10 mouse cellular contexts compared by ENCODE assay signal in genomic region chr5:13992734-13993396, GRCm38 (mm10). TPM values are rescaled to one million over a fixed set of nuclear protein-coding genes. Genes with fewer than 3 reads are reported as not detected.
DNase-seq lines count a peak whose midpoint lies in the region; ATAC-seq and TF ChIP-seq lines count a peak whose summit lies in the region.
"Had no signal": no experiment of that assay in that cellular context is flagged by ENCODE, and none has a peak within 500 bp of the region (broad histone marks: within the 10 kb centered on the region; RNA-seq: fewer than 3 reads in every experiment).

No protein-coding gene starts in this region.

- peak; percentile 6; the same call in 1 of the 2 replicates for TF ChIP-seq CTCF in lung, postnatal 0 days (IDR thresholded peaks at IDR 0.05)

- no peak for DNase-seq in limb, embryonic 10.5 days (ENCODE audit: low spot score)
- peak; percentile 11 for DNase-seq in embryo, embryonic 9.5 days (ENCODE audit: extremely low spot score)
- peak; percentile 81 for DNase-seq in lung, postnatal 0 days (ENCODE audit: low spot score)
- peak; percentile 13 to 49 for DNase-seq in urinary bladder, postnatal 36 days (ENCODE audit: low spot score in 2 of 2)
- no peak for DNase-seq in left cerebral cortex, postnatal 25 days (ENCODE audit: low spot score in 2 of 2)
- no peak for DNase-seq in frontal cortex, postnatal 10 days (ENCODE audit: low spot score in 2 of 2)
- no peak for DNase-seq in neural tube, embryonic 10.5 days (ENCODE audit: extremely low spot score, low spot score)
- DNase-seq: cerebellum, postnatal 14 days had no signal

- intact Hi-C loops in left cerebral cortex, postnatal 25 days (cut with DNase I): no loop called here

- no peak overlapping the region for H3K27ac ChIP-seq in limb, embryonic 13.5 days
- H3K27ac ChIP-seq in limb, embryonic 10.5 days: no peak overlapping the region
- peak overlapping the region; percentile 33 for H3K27ac ChIP-seq in lung, postnatal 0 days (ENCODE audit: low read length)
- H3K27ac ChIP-seq: midbrain, embryonic 12.5 days had no signal

- H3K4me3 ChIP-seq in limb, embryonic 13.5 days: no peak overlapping the region
- H3K4me3 ChIP-seq in limb, embryonic 10.5 days: no peak overlapping the region
- no peak overlapping the region for H3K4me3 ChIP-seq in lung, postnatal 0 days (ENCODE audit: low read depth, low read length)
- H3K4me3 ChIP-seq: midbrain, embryonic 12.5 days had no signal

- peaks cover 3% of the 10 kb centered on the region for H3K9me3 ChIP-seq in limb, embryonic 13.5 days
- no peaks in the 10 kb centered on the region; the same call in 1 of the 2 replicates for H3K9me3 ChIP-seq in limb, embryonic 10.5 days (replicated peaks)
- no peaks in the 10 kb centered on the region for H3K9me3 ChIP-seq in lung, postnatal 0 days (ENCODE audit: low read length)
- H3K9me3 ChIP-seq: midbrain, embryonic 12.5 days had no signal

- 0 out of 2 replicates have a peak, but pooled peaks cover 6% of the 10 kb centered on the region for H3K4me1 ChIP-seq in limb, embryonic 13.5 days
- H3K4me1 ChIP-seq in limb, embryonic 10.5 days: 0 out of 2 replicates have a peak, but pooled peaks cover 5% of the 10 kb centered on the region
- no peaks in the 10 kb centered on the region for H3K4me1 ChIP-seq in lung, postnatal 0 days (ENCODE audit: insufficient read depth, low read depth, low read length)
- H3K4me1 ChIP-seq: midbrain, embryonic 12.5 days had no signal

- peak; percentile 88 for TF ChIP-seq EP300 in lung, postnatal 0 days (IDR thresholded peaks at IDR 0.05)

- no peaks in the 10 kb centered on the region for H3K36me3 ChIP-seq in limb, embryonic 13.5 days
- H3K36me3 ChIP-seq in limb, embryonic 10.5 days: no peaks in the 10 kb centered on the region
- no peaks in the 10 kb centered on the region for H3K36me3 ChIP-seq in lung, postnatal 0 days (ENCODE audit: insufficient read depth, low read length)
- H3K36me3 ChIP-seq: midbrain, embryonic 12.5 days had no signal

- WGBS in limb, embryonic 13.5 days: 32% methylated on average over 11 of the region's 11 CpGs
- WGBS in limb, embryonic 10.5 days: 40% methylated on average over 11 of the region's 11 CpGs
- WGBS in lung, postnatal 0 days: 8% methylated on average over 11 of the region's 11 CpGs

- no peak overlapping the region for H3K4me2 ChIP-seq in limb, embryonic 13.5 days (replicated peaks)
- peak overlapping the region; percentile 22; the same call in 1 of the 2 replicates for H3K4me2 ChIP-seq in lung, postnatal 0 days (replicated peaks; ENCODE audit: low read depth, low read length)
- H3K4me2 ChIP-seq: midbrain, embryonic 12.5 days had no signal

- no peak overlapping the region for H3K9ac ChIP-seq in limb, embryonic 13.5 days
- H3K9ac ChIP-seq in lung, postnatal 0 days (replicated peaks; ENCODE audit: low read depth): no peak overlapping the region
- H3K9ac ChIP-seq: midbrain, embryonic 12.5 days had no signal

- H3K27me3 ChIP-seq in limb, embryonic 13.5 days: peaks cover 3% of the 10 kb centered on the region; the same call in 1 of the 2 replicates
- no peaks in the 10 kb centered on the region for H3K27me3 ChIP-seq in limb, embryonic 10.5 days (ENCODE audit: low read depth, poor library complexity, severe bottlenecking)
- H3K27me3 ChIP-seq in lung, postnatal 0 days (replicated peaks; ENCODE audit: insufficient read depth, low read length): no peaks in the 10 kb centered on the region
- H3K27me3 ChIP-seq: midbrain, embryonic 12.5 days had no signal

- peak; percentile 40; the same call in 1 of the 2 replicates for ATAC-seq in limb, embryonic 13.5 days (ENCODE audit: low FRiP score, low read depth)
- ATAC-seq in lung, postnatal 0 days: peak; percentile 96

RNA-seq across cellular contexts. Expression of gene Sema3e, which starts 32.2 kb away (rescaled TPM):
- polyA plus RNA-seq in limb, embryonic 13.5 days (2015; fragmentation: Nextera tagmentation; extraction: Ambion mirVana): 5.5 TPM in 2 replicates
- polyA plus RNA-seq in limb, embryonic 10.5 days (2016; fragmentation: Nextera tagmentation; extraction: Ambion mirVana): 0.35 and 0.63 TPM in 2 replicates
- polyA plus RNA-seq in lung, postnatal 0 days (2015; fragmentation: Nextera tagmentation; extraction: Ambion mirVana): 18.9 and 29.8 TPM in 2 replicates
- total RNA-seq in left cerebral cortex, postnatal 25 days (2021): 10 to 100 TPM; 14.0 to 14.4 TPM

Comparison
In these comparisons a context has a peak if more than half of its experiments do, and no peak if none do; other contexts are left out.
1. DNase-seq: peak in embryo, embryonic 9.5 days (single experiment), lung, postnatal 0 days (single experiment) and urinary bladder, postnatal 36 days (2 of 2); none in limb, embryonic 10.5 days (single experiment), left cerebral cortex, postnatal 25 days (0 of 2), frontal cortex, postnatal 10 days (0 of 2) and neural tube, embryonic 10.5 days (single experiment).